Mouse (Mus musculus): ENCODE results near the gene Hsp90b1. TPM values are rescaled to one million over a fixed set of nuclear protein-coding genes. Genes with fewer than 3 reads are reported as not detected.

Gene Hsp90b1
- polyA plus RNA-seq, 1 experiment from 2014 or later: 498 TPM

DNA sequence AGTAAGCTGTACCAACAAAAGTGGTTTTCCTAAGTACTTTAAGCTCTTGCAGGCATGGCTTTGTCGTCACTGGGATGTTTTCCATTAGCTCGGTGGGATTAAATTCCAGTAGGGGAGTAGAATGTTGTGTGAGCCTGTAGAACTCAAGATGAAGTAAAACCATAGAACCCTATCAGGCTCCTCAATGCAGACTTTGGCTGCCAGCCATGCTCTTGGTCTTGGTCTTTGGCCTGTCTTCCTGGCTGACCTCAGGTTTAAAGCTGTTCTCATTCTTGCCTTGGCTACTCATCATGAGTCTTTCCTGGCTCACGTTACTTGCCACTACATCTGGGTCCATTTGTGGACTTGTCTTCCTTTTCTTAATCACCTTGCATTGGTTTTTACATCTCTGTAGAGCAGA lies 6.8 kb upstream of the Hsp90b1 start:
- Histone ChIP-seq H3K36me3 (ENCODE audit: control insufficient read depth, insufficient read depth, low read length) (no peaks in the 10 kb centered on the region), H3K27me3 (replicated peaks; ENCODE audit: control insufficient read depth, insufficient read depth, low read length) (no peaks in the 10 kb centered on the region), H3K27ac (replicated peaks; ENCODE audit: low read depth, low read length) (no peak overlapping the region), H3K4me1 (ENCODE audit: control insufficient read depth, insufficient read depth, low read length) (no peaks in the 10 kb centered on the region), H3K9ac (ENCODE audit: low read depth, low read length) (no peak overlapping the region), H3K9me3 (ENCODE audit: control insufficient read depth, low read length) (no peaks in the 10 kb centered on the region), H3K4me2 (ENCODE audit: low read depth, low read length) (no peak overlapping the region), H3K4me3 (ENCODE audit: low read depth, low read length) (no peak overlapping the region)
- 44% methylated on average over 3 of the region's 3 CpGs for WGBS
- 0 out of 2 replicates have a peak, but pooled peaks have one; percentile 26 for ATAC-seq (ENCODE audit: low read depth)
- peak; percentile 68 for DNase-seq (ENCODE audit: low spot score)

DNA sequence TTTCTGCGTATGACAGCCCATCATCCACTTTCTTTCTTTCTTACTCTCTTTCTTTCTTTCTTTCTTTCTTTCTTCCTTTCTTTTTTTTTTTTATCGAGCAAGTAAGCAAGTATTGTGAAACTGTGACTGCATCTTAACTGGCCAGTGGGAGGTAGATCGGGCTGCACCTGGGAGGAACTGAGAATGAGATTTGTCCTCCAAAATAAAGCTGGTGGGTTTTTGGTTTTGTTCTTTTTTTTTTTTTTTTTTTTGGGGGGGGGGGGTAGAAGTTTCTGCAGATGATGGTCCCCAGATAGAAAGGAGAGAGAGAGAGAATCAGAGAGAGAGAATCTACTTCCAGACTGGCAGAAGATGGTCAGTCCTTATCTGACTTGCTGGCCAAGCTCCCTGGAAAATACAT lies 1.8 kb upstream of the Hsp90b1 start:
- H3K9ac ChIP-seq (ENCODE audit: low read depth, low read length): no peak overlapping the region
- H3K27me3 ChIP-seq (replicated peaks; ENCODE audit: control insufficient read depth, insufficient read depth, low read length): no peaks in the 10 kb centered on the region
- H3K36me3 ChIP-seq (ENCODE audit: control insufficient read depth, insufficient read depth, low read length): peaks cover 22% of the 10 kb centered on the region
- H3K4me1 ChIP-seq (ENCODE audit: control insufficient read depth, insufficient read depth, low read length): peaks cover 18% of the 10 kb centered on the region
- ATAC-seq (ENCODE audit: low read depth): no peak
- H3K4me3 ChIP-seq (ENCODE audit: low read depth, low read length): no peak overlapping the region
- 76% methylated on average over 3 of the region's 3 CpGs for WGBS
- DNase-seq (ENCODE audit: low spot score): no peak
- H3K4me2 ChIP-seq (ENCODE audit: low read depth, low read length): peak overlapping the region; percentile 62
- no peaks in the 10 kb centered on the region for H3K9me3 ChIP-seq (ENCODE audit: control insufficient read depth, low read length)
- peak overlapping the region; percentile 97 for H3K27ac ChIP-seq (replicated peaks; ENCODE audit: low read depth, low read length)

DNA sequence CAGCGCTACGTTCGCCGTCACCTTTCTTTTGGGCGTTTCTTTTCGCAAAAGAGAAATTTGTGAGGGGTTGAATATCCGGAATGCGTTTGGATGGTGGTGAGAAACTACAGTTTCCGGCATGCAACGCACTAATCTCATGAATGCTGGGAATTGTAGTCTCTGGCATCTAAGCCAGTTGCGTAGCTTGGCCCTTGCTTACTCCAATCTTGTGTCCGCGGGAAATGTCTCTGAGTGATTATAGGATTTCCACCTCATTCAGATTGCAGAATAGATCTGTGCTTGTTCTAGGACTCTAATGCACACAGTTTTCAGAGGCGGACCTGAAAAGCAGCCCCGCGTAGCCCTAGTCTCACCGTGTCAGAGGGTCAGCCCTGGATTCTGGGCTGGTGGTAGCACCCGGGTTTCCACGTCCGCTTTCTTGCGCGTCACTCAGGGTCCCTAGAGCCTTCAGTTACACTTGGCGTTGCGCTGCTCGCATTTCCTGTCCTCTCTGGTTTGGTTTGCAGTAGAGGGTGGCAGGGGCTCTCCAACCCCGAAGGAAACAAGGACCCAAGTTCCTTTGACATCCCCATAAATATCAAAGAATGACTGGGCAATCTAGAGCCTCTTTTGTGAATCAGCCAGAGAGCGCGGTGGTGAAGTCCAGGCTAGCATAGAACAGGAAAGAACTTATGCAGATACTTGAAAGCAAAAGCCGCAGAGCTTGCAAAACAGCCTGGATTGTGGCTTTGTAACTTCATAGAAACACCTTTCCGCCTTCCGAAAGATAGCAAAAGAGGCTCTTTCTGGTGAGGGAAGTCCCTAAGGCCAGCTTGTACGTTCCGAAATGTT lies 828 bp upstream of the Hsp90b1 start:
- peaks cover 26% of the 10 kb centered on the region for H3K4me1 ChIP-seq (ENCODE audit: control insufficient read depth, insufficient read depth, low read length)
- WGBS: 4% methylated on average over 33 of the region's 33 CpGs
- H3K36me3 ChIP-seq (ENCODE audit: control insufficient read depth, insufficient read depth, low read length): peaks cover 31% of the 10 kb centered on the region
- DNase-seq (ENCODE audit: low spot score) (peak; percentile 99), ATAC-seq (ENCODE audit: low read depth) (peak; percentile 88)
- peak overlapping the region; percentile 77 for H3K9ac ChIP-seq (ENCODE audit: low read depth, low read length)
- peak overlapping the region; percentile 90 for H3K4me3 ChIP-seq (ENCODE audit: low read depth, low read length)
- peak overlapping the region; percentile 97 for H3K27ac ChIP-seq (replicated peaks; ENCODE audit: low read depth, low read length)
- peak overlapping the region; percentile 62 for H3K4me2 ChIP-seq (ENCODE audit: low read depth, low read length)
- H3K27me3 ChIP-seq (replicated peaks; ENCODE audit: control insufficient read depth, insufficient read depth, low read length): no peaks in the 10 kb centered on the region
- no peaks in the 10 kb centered on the region for H3K9me3 ChIP-seq (ENCODE audit: control insufficient read depth, low read length)

GRCm38 (mm10) chr10:86704589-86705191 lies 619 bp downstream of the Hsp90b1 start:
- Histone ChIP-seq H3K36me3 (ENCODE audit: control insufficient read depth, insufficient read depth, low read length) (peaks cover 46% of the 10 kb centered on the region), H3K4me1 (ENCODE audit: control insufficient read depth, insufficient read depth, low read length) (peaks cover 34% of the 10 kb centered on the region), H3K27ac (replicated peaks; ENCODE audit: low read depth, low read length) (peak overlapping the region; percentile 86), H3K9me3 (ENCODE audit: control insufficient read depth, low read length) (no peaks in the 10 kb centered on the region), H3K9ac (ENCODE audit: low read depth, low read length) (peak overlapping the region; percentile 97), H3K4me2 (ENCODE audit: low read depth, low read length) (peak overlapping the region; percentile 94), H3K27me3 (replicated peaks; ENCODE audit: control insufficient read depth, insufficient read depth, low read length) (no peaks in the 10 kb centered on the region), H3K4me3 (ENCODE audit: low read depth, low read length) (peak overlapping the region; percentile 90)
- 1% methylated on average over 31 of the region's 33 CpGs for WGBS
- no peak for ATAC-seq (ENCODE audit: low read depth)
- peak; percentile 53 for DNase-seq (ENCODE audit: low spot score)

DNA sequence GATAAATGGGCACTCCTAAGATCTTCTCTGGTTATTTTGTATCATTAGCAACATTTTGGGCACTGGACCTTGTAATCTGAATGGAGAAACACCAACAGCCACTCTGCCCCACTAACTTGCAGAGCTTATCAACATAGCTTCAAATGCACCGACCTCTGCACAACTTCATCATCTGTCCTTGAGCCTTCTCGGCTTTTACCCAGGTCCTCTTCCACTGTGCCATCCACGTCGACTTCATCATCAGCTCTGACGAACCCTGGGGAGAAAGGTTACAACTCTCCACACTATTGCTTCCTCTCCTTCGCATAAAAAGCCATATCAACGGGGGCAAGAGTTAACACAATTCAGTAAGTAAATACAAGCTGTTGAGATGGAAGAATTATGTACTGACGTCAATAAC lies 1.2 kb downstream of the Hsp90b1 start:
- H3K27ac ChIP-seq (replicated peaks; ENCODE audit: low read depth, low read length): peak overlapping the region; percentile 86; the same call in 1 of the 2 replicates
- H3K4me2 ChIP-seq (ENCODE audit: low read depth, low read length): peak overlapping the region; percentile 94
- no peaks in the 10 kb centered on the region for H3K27me3 ChIP-seq (replicated peaks; ENCODE audit: control insufficient read depth, insufficient read depth, low read length)
- H3K9ac ChIP-seq (ENCODE audit: low read depth, low read length): peak overlapping the region; percentile 97
- no peaks in the 10 kb centered on the region for H3K9me3 ChIP-seq (ENCODE audit: control insufficient read depth, low read length)
- ATAC-seq (ENCODE audit: low read depth): no peak
- no peak for DNase-seq (ENCODE audit: low spot score)
- peak overlapping the region; percentile 90 for H3K4me3 ChIP-seq (ENCODE audit: low read depth, low read length)
- H3K4me1 ChIP-seq (ENCODE audit: control insufficient read depth, insufficient read depth, low read length): peaks cover 37% of the 10 kb centered on the region
- H3K36me3 ChIP-seq (ENCODE audit: control insufficient read depth, insufficient read depth, low read length): peaks cover 51% of the 10 kb centered on the region
- 5% methylated on average over 8 of the region's 8 CpGs for WGBS

DNA sequence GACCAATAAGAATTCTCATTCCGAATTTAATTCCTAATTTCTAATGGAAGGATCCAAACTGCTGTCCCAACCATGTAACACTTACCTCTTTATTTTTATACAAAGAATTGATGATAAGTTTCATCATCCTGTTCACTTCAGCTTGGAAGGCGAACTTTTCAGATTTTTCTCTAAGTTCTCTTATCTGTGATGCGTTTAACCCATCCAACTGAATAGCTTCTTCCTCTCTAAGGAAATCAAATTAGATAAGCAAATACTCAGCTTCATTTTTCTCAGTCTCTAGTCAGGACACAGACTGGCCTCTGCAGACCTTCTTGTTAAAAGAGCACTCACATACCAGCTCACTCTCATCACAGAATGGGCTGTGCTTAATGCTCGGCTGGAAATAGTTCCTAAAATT lies 1.9 kb downstream of the Hsp90b1 start:
- H3K4me3 ChIP-seq (ENCODE audit: low read depth, low read length): peak overlapping the region; percentile 90
- H3K4me1 ChIP-seq (ENCODE audit: control insufficient read depth, insufficient read depth, low read length): peaks cover 37% of the 10 kb centered on the region
- no peak for ATAC-seq (ENCODE audit: low read depth)
- WGBS: 62% methylated on average over 4 of the region's 4 CpGs
- peak overlapping the region; percentile 94 for H3K4me2 ChIP-seq (ENCODE audit: low read depth, low read length)
- no peaks in the 10 kb centered on the region for H3K27me3 ChIP-seq (replicated peaks; ENCODE audit: control insufficient read depth, insufficient read depth, low read length)
- H3K9ac ChIP-seq (ENCODE audit: low read depth, low read length): peak overlapping the region; percentile 97
- peaks cover 58% of the 10 kb centered on the region for H3K36me3 ChIP-seq (ENCODE audit: control insufficient read depth, insufficient read depth, low read length)
- no peak overlapping the region for H3K27ac ChIP-seq (replicated peaks; ENCODE audit: low read depth, low read length)
- DNase-seq (ENCODE audit: low spot score): no peak
- no peaks in the 10 kb centered on the region for H3K9me3 ChIP-seq (ENCODE audit: control insufficient read depth, low read length)

GRCm38 (mm10) chr10:86702312-86702920 lies 2.9 kb downstream of the Hsp90b1 start:
- peaks cover 37% of the 10 kb centered on the region for H3K4me1 ChIP-seq (ENCODE audit: control insufficient read depth, insufficient read depth, low read length)
- H3K27me3 ChIP-seq (replicated peaks; ENCODE audit: control insufficient read depth, insufficient read depth, low read length): no peaks in the 10 kb centered on the region
- ATAC-seq (ENCODE audit: low read depth) (no peak), DNase-seq (ENCODE audit: low spot score) (no peak)
- H3K36me3 ChIP-seq (ENCODE audit: control insufficient read depth, insufficient read depth, low read length): peaks cover 67% of the 10 kb centered on the region
- no peak overlapping the region for H3K27ac ChIP-seq (replicated peaks; ENCODE audit: low read depth, low read length)
- H3K4me3 ChIP-seq (ENCODE audit: low read depth, low read length): peak overlapping the region; percentile 90; the same call in 1 of the 2 replicates
- WGBS: 46% methylated on average over 4 of the region's 4 CpGs
- H3K9me3 ChIP-seq (ENCODE audit: control insufficient read depth, low read length): no peaks in the 10 kb centered on the region
- H3K4me2 ChIP-seq (ENCODE audit: low read depth, low read length): peak overlapping the region; percentile 94; the same call in 1 of the 2 replicates
- H3K9ac ChIP-seq (ENCODE audit: low read depth, low read length): no peak overlapping the region

DNA sequence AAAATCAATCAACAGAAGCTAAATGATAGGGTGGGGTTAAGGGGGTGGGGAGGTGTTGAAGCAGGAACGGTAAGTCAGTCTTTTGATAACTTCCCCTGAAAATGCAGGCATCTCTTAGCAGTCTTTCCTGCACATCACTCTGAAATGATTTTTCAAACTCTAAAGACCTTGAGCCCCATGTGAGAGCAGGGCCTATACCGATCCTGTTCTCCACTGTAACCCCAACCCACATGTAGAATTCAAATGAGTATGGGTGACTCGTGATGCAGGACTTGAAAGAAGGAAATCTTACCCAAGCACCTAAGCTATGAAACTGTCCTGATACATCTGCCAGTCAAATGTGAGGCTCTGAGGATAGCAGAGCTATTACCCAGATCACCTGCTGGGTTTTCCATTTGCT lies 4.3 kb downstream of the Hsp90b1 start:
- Histone ChIP-seq H3K4me2 (ENCODE audit: low read depth, low read length) (peak overlapping the region; percentile 29; the same call in 1 of the 2 replicates), H3K9me3 (ENCODE audit: control insufficient read depth, low read length) (no peaks in the 10 kb centered on the region), H3K27ac (replicated peaks; ENCODE audit: low read depth, low read length) (no peak overlapping the region), H3K27me3 (replicated peaks; ENCODE audit: control insufficient read depth, insufficient read depth, low read length) (no peaks in the 10 kb centered on the region), H3K36me3 (ENCODE audit: control insufficient read depth, insufficient read depth, low read length) (peaks cover 74% of the 10 kb centered on the region), H3K4me1 (ENCODE audit: control insufficient read depth, insufficient read depth, low read length) (peaks cover 34% of the 10 kb centered on the region), H3K9ac (ENCODE audit: low read depth, low read length) (peak overlapping the region; percentile 35), H3K4me3 (ENCODE audit: low read depth, low read length) (no peak overlapping the region)
- 66% methylated on average over 3 of the region's 3 CpGs for WGBS
- DNase-seq (ENCODE audit: low spot score): no peak
- ATAC-seq (ENCODE audit: low read depth): no peak
